Mouse (Mus musculus) MEL (cell line): ENCODE results near the gene 4930442H23Rik.

Experiments
- CTCF ChIP-seq, 3 experiments: IDR thresholded peaks in 2 of 3; conservative IDR thresholded peaks in 1 of 3; 2 replicates each; pipeline ENCODE4 v1.5.1; 2011 to 2012; ENCODE audit warnings: low read length in 3 of 3, low read depth in 2 of 3, mild to moderate bottlenecking in 2 of 3, improper control_type of control experiment in 1 of 3, inconsistent platforms in 1 of 3, mixed read lengths in 1 of 3, moderate library complexity in 1 of 3; ENCODE audit not compliant: control insufficient read depth in 1 of 3, insufficient read depth in 1 of 3, poor library complexity in 1 of 3, severe bottlenecking in 1 of 3
- EP300 ChIP-seq, 2 experiments: IDR thresholded peaks; 2 replicates each; pipeline ENCODE4 v1.6.1; 2011; ENCODE audit warnings: improper control_type of control experiment in 2 of 2, low read length in 2 of 2, low read depth in 1 of 2, mild to moderate bottlenecking in 1 of 2
- POLR2A ChIP-seq, 2 experiments: IDR thresholded peaks; 2 replicates each; pipeline ENCODE4 v1.6.1; 2011 to 2012; ENCODE audit warnings: low read length in 2 of 2, mild to moderate bottlenecking in 2 of 2, control low read depth in 1 of 2, improper control_type of control experiment in 1 of 2, low read depth in 1 of 2, moderate library complexity in 1 of 2; ENCODE audit not compliant: control insufficient read depth in 1 of 2, insufficient read depth in 1 of 2, poor library complexity in 1 of 2
- RAD21 ChIP-seq: IDR thresholded peaks from 2 replicates; pipeline ENCODE4 v1.6.1; 2011; ENCODE audit warnings: mild to moderate bottlenecking, low read depth, low read length, improper control_type of control experiment
- RCOR1 ChIP-seq: IDR thresholded peaks from 2 replicates; pipeline ENCODE4 v1.6.1; 2012; ENCODE audit warnings: low read depth, mild to moderate bottlenecking, inconsistent platforms, low read length, improper control_type of control experiment
- TCF12 ChIP-seq: IDR thresholded peaks from 2 replicates; pipeline ENCODE4 v1.6.1; 2014; ENCODE audit warnings: low read depth, mild to moderate bottlenecking, inconsistent platforms, low read length, improper control_type of control experiment, moderate library complexity

DNA sequence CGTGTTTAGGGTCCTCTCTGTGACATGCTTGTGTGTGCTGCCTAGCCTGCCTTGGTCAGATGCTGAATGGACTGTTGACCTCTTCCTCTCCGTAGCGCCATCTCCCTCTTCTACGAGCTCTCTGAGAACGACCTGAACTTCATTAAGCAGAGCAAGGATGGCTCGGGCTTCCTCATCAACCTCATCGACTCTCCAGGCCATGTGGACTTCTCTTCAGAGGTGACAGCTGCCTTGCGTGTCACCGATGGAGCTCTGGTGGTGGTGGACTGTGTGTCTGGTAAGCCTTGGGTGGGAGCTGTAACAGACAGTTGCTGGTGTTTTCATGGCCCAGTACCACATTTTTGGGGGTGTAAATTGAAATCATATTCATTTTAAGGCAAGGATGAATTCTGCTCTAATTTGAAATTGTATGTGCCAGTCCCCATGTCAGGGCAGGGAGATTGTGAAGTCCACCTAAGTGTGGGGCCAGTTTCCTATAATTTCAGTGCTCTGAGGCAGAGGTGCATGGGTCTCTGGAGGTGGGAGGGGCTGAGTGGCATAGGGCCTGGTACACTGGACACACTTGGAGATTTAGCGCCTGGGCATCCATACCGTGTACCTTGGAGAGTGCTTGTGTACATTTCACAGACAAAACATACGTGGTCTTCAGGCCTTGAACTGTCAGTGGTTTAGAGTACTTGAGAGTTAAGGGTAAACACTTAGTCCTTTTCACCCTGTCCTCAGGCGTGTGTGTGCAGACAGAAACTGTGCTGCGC lies 5.5 kb downstream of the 4930442H23Rik start:
- TF ChIP-seq POLR2A (IDR thresholded peaks at IDR 0.05; ENCODE audit: control insufficient read depth in 1 of 2, insufficient read depth in 1 of 2, low read depth in 1 of 2, low read length in 2 of 2, poor library complexity in 1 of 2) (no peak; a peak in 1 of 4 replicates), CTCF (IDR thresholded peaks at IDR 0.05 in 2 of 3, conservative IDR thresholded peaks at IDR 0.05 in 1 of 3; ENCODE audit: control insufficient read depth in 1 of 3, insufficient read depth in 1 of 3, low read depth in 2 of 3, low read length in 3 of 3, poor library complexity in 1 of 3, severe bottlenecking in 1 of 3) (no peak), RCOR1 (no peak), TCF12 (no peak), RAD21 (no peak), EP300 (IDR thresholded peaks at IDR 0.05; ENCODE audit: low read depth in 1 of 2, low read length in 2 of 2) (no peak)
